Mouse (Mus musculus): Measurements from ENCODE around the gene Asnsd1.
"Not testable (repeated sequence)": the region's sequence is repeated elsewhere in the genome, so short reads cannot be mapped to it uniquely, and the experiment has no call there.

The Asnsd1 gene

DNA sequence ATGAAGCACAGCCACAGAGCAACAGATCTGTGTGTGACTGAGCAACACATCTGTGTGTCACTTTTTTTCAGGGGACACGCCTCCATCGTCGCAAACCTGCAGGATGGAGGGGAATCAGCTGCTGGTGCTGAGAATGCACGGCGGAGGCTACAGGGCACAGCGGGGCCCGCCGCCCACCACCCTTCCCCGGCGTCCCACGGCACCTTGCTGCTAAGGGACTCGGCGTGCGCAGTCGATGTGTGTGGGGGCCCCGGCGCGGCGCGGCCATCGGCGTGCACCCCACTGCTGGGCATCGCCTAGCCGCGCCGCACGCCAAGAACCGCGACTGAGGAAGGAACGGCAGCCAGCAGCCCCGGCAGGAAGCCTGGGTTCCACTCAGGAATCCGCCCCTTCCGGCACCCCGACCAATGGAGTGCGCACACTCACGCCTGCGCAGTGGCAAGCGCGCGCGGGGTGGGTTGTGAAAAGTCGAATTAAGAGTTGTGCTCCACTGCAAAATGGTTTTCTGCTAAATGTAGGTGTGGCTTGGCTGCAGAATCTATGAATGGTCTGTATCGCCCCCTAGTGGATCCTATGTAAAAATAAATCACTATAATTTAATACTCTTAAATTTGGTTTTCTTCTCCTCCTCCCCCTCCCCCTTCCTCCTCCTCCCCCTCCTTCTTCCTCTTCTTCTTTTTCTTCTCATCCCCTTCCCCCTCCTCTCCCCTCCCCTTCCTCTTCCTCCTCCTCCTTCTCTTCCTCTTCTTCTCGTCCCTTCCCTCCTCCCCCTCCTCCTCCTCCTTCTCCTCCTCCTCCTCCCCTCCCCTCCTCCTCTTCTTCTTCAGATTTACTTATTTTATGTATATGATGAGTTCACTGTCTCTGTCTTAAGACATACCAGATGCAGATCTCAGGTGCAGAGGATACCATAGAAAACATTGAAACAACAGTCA lies at the start of gene Asnsd1, which contains the start of the genes Asdurf and Gm28551:
Gene Asnsd1 (minus strand): TSS at position 426 of the 935 bp plus-strand sequence.
Gene Asdurf (minus strand): TSS at position 293 of the 935 bp plus-strand sequence.
Gene Gm28551 (minus strand): TSS at position 341 of the 935 bp plus-strand sequence.
- DNase-seq (ENCODE audit: low read depth): peak; percentile 98

DNA sequence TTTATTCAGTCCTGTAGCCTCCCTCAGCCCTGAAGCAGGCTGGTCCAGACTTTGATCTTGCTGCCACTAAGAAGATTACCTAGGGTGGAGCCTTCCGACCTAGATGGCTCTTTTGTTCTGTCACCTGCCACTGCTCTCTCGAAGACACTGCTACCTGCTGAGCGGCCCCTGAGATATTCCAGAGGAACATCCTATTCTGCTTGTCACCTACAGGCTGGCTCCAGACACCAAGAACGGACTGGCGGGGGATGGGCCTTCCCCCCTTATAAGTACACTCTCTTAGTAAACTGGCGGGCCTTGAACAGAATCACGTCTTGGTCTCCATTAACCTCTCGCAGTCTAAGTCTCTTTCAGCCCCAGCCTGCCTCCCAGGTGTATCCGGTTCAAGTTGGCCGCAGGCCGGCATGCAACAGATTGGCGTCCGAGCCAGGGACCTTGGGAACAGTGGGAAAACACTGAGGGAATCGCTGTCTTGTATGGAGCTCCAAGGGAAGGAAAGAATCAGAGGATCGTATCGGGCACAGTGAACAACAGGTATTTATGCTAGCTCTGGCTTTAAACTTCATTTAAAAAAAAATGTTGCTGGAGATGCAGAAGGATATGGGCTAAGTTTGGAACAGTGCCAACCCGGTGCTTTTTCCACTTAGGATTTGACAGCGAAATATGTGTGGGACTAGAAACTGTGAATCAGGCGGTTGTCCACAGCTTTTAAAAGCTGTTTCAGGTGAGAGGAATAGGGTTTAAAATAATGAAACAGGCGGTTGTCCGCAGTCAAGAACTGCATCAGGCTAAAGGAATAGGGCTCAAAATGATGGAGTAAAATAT lies 41.6 kb upstream of the Asnsd1 start:
- DNase-seq (ENCODE audit: low read depth): not testable (repeated sequence)

DNA sequence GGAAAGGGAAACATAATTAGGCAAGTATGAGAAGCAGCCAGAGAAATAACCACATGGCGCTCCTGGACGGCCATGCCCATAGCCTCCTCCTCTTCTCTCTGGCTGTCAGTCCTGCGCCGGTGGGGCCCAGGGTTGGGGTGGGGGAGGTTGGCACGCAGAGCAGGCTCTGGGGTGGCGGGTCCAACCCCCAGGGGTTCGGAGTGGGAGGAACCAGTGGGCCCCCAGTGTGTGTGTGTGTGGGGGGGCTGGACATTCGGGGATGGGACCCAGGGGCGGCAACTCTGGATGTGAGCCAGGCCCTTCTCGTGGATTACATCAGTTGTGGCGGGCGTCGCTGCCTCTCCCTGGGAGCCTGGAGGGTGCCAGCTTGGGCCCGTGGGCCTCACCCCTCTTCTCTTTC lies 36.2 kb upstream of the Asnsd1 start:
- DNase-seq (ENCODE audit: low read depth): no peak

DNA sequence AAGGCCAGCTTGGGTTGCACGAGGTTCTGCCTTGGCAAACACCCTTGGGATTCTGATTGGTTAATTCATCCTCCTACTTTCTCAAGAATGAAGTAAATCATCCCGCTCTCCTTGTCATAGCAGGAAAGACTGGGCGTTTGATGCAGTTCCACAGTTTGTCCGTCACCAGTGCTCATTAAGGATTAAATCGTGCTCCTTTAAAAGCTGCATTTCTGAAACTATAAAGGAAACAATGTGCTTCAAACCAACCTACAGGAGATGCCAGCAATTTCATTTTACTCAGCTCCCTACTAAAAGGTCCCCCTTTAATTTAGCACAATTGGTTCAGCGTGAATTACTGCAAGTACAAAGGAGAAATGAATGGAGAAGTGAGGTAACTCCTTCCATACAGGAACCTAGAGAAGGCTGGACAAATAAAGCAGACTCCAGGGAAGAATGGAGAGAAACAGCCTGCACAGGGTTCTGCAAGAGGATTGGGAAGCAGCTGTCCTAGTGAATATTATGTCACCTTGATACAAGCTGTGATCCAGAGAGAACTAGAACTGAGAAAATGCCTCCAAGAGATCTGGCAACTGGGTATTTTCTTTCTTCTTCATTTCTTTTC lies 31.6 kb upstream of the Asnsd1 start:
- DNase-seq (ENCODE audit: low read depth): no peak

- no peak for DNase-seq (ENCODE audit: low read depth)
Observed at GRCm38 (mm10) chr1:53377731-53378130, 25.2 kb upstream of the Asnsd1 start.

- not testable (repeated sequence) for DNase-seq (ENCODE audit: low read depth)
Observed at GRCm38 (mm10) chr1:53375965-53376364, 23.4 kb upstream of the Asnsd1 start.

GRCm38 (mm10) chr1:53358988-53359387 lies 6.4 kb upstream of the Asnsd1 start:
- no peak for DNase-seq (ENCODE audit: low read depth)

DNA sequence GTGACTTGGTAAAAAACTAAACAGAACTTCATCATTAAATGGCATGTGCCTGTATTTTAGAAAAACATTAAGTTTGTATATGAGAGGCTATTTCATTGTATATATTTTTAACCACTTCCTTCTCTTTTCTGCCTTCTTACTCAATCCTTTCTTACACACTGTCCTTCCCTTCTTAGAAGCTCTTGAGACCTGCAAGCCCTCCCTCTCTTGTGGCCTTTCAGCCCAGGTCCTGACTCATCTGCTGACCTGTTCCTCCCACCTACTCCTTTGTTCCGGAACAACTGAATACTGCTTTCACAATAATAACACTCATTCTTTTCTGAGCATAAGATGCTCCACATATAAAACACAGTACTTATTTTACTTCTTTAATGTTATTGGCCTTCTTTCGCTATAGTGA lies 11.5 kb downstream of the Asnsd1 start:
- DNase-seq (ENCODE audit: low read depth): peak; percentile 78

DNA sequence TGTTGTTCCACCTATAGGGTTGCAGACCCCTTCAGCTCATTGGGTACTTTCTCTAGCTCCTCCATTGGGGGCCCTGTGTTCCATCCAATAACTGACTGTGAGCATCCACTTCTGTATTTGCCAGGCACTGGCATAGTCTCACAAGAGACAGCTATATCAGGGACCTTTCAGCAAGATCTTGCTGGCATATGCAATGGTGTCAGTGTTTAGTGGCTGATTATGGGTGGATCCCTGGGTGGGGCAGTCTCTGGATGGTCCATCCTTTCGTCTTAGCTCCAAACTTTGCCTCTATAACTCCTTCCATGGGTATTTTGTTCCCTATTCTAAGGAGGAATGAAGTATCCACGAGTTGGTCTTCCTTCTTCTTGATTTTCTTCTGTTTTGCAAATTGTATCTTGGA lies 15.1 kb downstream of the Asnsd1 start:
- not testable (repeated sequence) for DNase-seq (ENCODE audit: low read depth)

GRCm38 (mm10) chr1:53335465-53335864 lies 17.1 kb downstream of the Asnsd1 start:
- DNase-seq (ENCODE audit: low read depth): no peak

GRCm38 (mm10) chr1:53333527-53333926 lies 19.0 kb downstream of the Asnsd1 start:
- peak; percentile 29 for DNase-seq (ENCODE audit: low read depth)

DNA sequence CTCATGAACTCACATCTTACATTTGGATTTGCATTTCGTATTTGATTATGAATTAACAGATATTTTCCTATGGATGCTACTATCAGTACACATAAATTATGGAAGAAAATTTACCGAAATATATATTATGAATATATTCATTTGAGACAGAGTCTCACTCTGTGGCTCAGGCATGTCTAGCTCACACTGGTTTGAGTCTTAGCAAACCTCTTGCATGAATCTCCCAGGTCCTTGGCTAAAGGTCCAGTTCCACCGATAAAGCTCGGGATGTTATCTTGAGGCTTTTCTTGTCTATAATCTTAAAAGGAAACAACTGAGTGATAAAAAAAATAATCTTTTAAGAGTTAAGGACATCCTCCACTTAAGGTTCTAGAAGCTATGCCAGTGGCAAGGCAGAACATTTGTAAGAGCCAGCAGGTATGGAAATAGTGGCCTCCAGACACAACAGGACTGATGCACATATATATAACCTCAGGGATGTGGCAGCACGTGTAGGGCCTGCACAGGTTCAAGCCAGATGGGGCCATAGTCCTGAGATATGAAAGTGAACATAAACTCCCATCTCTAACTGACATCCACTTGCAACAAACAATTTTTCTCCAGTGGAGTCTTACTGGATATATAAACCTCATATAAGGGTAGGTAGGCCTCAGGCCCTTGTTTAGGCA lies 27.6 kb downstream of the Asnsd1 start:
- no peak for DNase-seq (ENCODE audit: low read depth)

DNA sequence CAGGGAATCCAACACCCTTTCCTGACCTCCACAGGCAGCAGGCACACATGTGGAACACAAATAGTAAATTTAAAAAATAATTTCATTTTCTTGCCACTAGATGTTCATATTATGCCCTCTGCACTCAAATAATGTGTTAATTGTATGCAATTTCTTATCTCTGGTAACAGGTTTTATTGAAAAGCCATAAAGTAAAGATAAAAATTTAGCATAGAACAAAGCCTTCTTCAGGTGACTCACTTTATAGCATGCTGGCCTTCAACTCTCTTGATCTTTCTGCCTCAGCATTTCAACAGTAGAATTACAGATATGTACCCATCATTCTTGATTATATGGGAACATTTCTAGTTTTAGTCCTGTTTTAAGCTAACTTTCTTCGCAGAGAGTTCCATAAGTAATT lies 28.3 kb downstream of the Asnsd1 start:
- no peak for DNase-seq (ENCODE audit: low read depth)

DNA sequence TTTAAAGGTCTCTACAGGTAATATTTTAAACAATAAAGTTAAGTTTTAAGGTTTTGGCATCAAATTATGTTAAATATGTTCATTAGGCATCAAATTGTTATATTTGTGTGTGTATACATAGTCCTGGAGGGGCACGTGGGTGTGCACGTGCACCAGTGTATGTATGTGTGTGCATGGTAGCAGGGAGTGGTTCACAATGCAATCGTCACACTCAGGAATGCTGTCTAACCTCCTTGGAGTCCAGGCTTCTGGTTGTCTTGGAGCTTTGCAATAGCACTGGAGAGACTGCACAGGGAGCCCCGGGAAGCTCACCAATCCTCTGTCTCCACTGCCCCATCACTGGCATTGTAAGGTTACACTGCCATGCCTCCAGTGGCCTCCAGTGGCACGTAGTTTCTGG lies 29.3 kb downstream of the Asnsd1 start:
- no peak for DNase-seq (ENCODE audit: low read depth)

- DNase-seq (ENCODE audit: low read depth): no peak
Observed at GRCm38 (mm10) chr1:53321662-53322344, 30.7 kb downstream of the Asnsd1 start.

GRCm38 (mm10) chr1:53312989-53313967 lies 39.3 kb downstream of the Asnsd1 start, which contains the start of gene Osgepl1:
TSS of gene Osgepl1 (plus strand) at chr1:53313624.
- DNase-seq (ENCODE audit: low read depth): peak; percentile 87

GRCm38 (mm10) chr1:53300506-53300905 lies 52.0 kb downstream of the Asnsd1 start:
- DNase-seq (ENCODE audit: low read depth): no peak

DNA sequence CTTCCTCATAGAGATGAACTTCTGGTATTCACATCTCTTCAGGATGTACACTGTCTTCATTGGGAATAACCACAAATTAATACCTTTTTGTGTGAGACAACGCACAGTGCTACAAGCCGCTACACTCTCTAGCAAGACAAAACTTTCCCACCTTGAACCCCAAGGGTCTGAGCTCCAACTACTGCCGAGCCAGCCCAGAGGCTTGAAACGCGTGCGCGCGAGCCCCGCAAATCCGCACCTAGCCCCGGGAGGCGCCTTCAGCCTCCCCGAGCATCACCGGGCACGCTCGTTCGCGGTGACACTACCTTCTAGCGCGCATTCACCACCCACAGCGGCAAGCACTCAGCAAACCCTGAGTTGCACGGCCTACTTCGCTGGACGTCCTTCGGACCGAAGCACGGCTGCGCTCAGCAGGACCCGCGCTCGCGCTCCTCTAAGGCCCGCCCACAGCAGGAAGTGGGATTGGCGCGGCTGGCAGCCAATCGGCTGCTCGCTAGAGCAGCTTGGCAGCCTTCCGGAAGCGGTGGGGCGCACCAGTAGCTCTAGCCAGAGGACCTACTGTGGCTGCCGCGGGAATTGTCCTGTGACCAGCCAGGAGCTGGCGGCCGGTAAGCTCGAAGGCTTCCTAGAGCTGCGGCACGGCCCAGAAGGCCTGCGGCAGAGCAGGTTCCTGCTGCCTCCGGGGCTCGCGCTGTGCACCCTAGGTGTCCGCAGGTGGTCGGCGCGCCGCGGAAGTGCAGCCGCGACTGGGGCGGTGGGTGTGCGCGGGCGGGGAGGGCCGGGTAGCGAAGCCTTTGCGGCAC lies 55.8 kb downstream of the Asnsd1 start, which contains the start of the genes Pms1, Ormdl1 and Gm28778:
Gene Pms1 (minus strand): TSS at position 438 of the 803 bp plus-strand sequence.
Gene Ormdl1 (plus strand): TSS at position 515 of the 803 bp plus-strand sequence.
Gene Gm28778 (plus strand): TSS at position 531 of the 803 bp plus-strand sequence.
- DNase-seq (ENCODE audit: low read depth): peak; percentile 96

Data from 416B (cell line).